Comparison of ENCODE assay signal across 25 mouse cellular contexts in genomic region chr3:98132140-98132539, GRCm38 (mm10). TPM values are rescaled to one million over a fixed set of nuclear protein-coding genes. Genes with fewer than 3 reads are reported as not detected.
DNase-seq lines count a peak whose midpoint lies in the region; ATAC-seq and TF ChIP-seq lines count a peak whose summit lies in the region.
"Not testable (repeated sequence)": the region's sequence is repeated elsewhere in the genome, so short reads cannot be mapped to it uniquely, and the experiment has no call there.
"Had no signal": no experiment of that assay in that cellular context is flagged by ENCODE, and none has a peak within 500 bp of the region (broad histone marks: within the 10 kb centered on the region; RNA-seq: fewer than 3 reads in every experiment).

No protein-coding gene starts in this region.

- not testable (repeated sequence) for H3K4me1 ChIP-seq in CH12.LX (ENCODE audit: control insufficient read depth in 1 of 2, insufficient read depth in 2 of 2); intestine, postnatal 0 days (replicated peaks; ENCODE audit: control insufficient read depth, insufficient read depth, low read length); liver, postnatal 0 days (ENCODE audit: insufficient read depth)

- peak; percentile 5 for TF ChIP-seq RAD21 in CH12.LX (IDR thresholded peaks at IDR 0.05; ENCODE audit: low read depth, low read length)

- peak in 1 of 2 experiments; percentile 22; a peak in 1 of 4 replicates for TF ChIP-seq CTCF in CH12.LX (conservative IDR thresholded peaks at IDR 0.05 in 1 of 2, IDR thresholded peaks at IDR 0.05 in 1 of 2; ENCODE audit: low read depth in 2 of 2, low read length in 2 of 2)
- TF ChIP-seq CTCF in intestine, postnatal 0 days (IDR thresholded peaks at IDR 0.05; ENCODE audit: low read depth) = peak; percentile 32
- peak; percentile 32 for TF ChIP-seq CTCF in layer of hippocampus, adult 2 months (conservative IDR thresholded peaks at IDR 0.05)
- peak; percentile 24; the same call in 1 of the 2 replicates for TF ChIP-seq CTCF in liver, postnatal 0 days (IDR thresholded peaks at IDR 0.05; ENCODE audit: low read depth)

- H3K9me3 ChIP-seq in CH12.LX (replicated peaks; ENCODE audit: low read length); intestine, postnatal 0 days (ENCODE audit: control insufficient read depth); liver, postnatal 0 days (ENCODE audit: low read length): not testable (repeated sequence)

- peaks cover 32 to 88% of the 10 kb centered on the region in 2 experiments for H3K36me3 ChIP-seq in CH12.LX (replicated peaks in 1 of 2; ENCODE audit: control insufficient read depth in 1 of 2, insufficient read depth in 1 of 2, low read length in 1 of 2)
- peaks cover 46% of the 10 kb centered on the region for H3K36me3 ChIP-seq in intestine, postnatal 0 days (ENCODE audit: control insufficient read depth, insufficient read depth)
- H3K36me3 ChIP-seq in liver, postnatal 0 days (replicated peaks; ENCODE audit: insufficient read depth, low read length) = peaks cover 65% of the 10 kb centered on the region

- not testable (repeated sequence) for H3K27me3 ChIP-seq in CH12.LX (replicated peaks); intestine, postnatal 0 days (replicated peaks; ENCODE audit: control insufficient read depth, insufficient read depth, low read length); liver, postnatal 0 days (ENCODE audit: insufficient read depth, low read length)

- ATAC-seq in intestine, postnatal 0 days; liver, postnatal 0 days: not testable (repeated sequence)

- 87% methylated on average over 4 of the region's 4 CpGs for WGBS in intestine, postnatal 0 days
- WGBS in liver, postnatal 0 days (ENCODE audit: insufficient replicate concordance) = 91% methylated on average over 4 of the region's 4 CpGs

- not testable (repeated sequence) for H3K4me3 ChIP-seq in CH12.LX (replicated peaks in 1 of 3; ENCODE audit: low read depth in 2 of 3, low read length in 2 of 3, poor library complexity in 1 of 3); intestine, postnatal 0 days (ENCODE audit: low read depth, low read length); layer of hippocampus, adult 2 months; liver, postnatal 0 days (ENCODE audit: low read depth, low read length)

- DNase-seq in CH12.LX (ENCODE audit: extremely low read depth); layer of hippocampus, adult 2 months (ENCODE audit: low spot score in 2 of 2); liver, postnatal 0 days: not testable (repeated sequence)
- DNase-seq in heart, adult 11 months = peak; percentile 41

- TF ChIP-seq POLR2A in CH12.LX (IDR thresholded peaks at IDR 0.05; ENCODE audit: low read depth, low read length) = not testable (repeated sequence)

- H3K79me2 ChIP-seq in CH12.LX (replicated peaks; ENCODE audit: control insufficient read depth, extremely low read depth, insufficient read depth, poor library complexity, severe bottlenecking) = not testable (repeated sequence)

- not testable (repeated sequence) for H3K4me2 ChIP-seq in CH12.LX (ENCODE audit: insufficient read depth, low read depth, poor library complexity, severe bottlenecking); intestine, postnatal 0 days (replicated peaks; ENCODE audit: low read depth); liver, postnatal 0 days (ENCODE audit: low read depth, low read length)

- not testable (repeated sequence) for TF ChIP-seq EP300 in CH12.LX (IDR thresholded peaks at IDR 0.05; ENCODE audit: low read length); liver, postnatal 0 days (IDR thresholded peaks at IDR 0.05; ENCODE audit: low read depth)

- in situ Hi-C loops in CH12.LX (cut with MboI; ENCODE audit: low pct_ligation_motif_present, low pct_unique_long_range_greater_than_20kb, low sequenced_read_pairs) = not testable (repeated sequence)

- not testable (repeated sequence) for H3K9ac ChIP-seq in CH12.LX (ENCODE audit: insufficient read depth, low read depth); intestine, postnatal 0 days (ENCODE audit: low read depth, low read length); liver, postnatal 0 days (replicated peaks)

- H3K27ac ChIP-seq in CH12.LX (ENCODE audit: insufficient read depth, low read depth); intestine, postnatal 0 days (ENCODE audit: low read depth, low read length); layer of hippocampus, adult 2 months; liver, postnatal 0 days (ENCODE audit: low read depth): not testable (repeated sequence)

- dilution Hi-C loops in CH12.LX (cut with MboI; ENCODE audit: extremely low pct_ligation_motif_present, extremely low pct_unique_long_range_greater_than_20kb, low sequenced_read_pairs) = not testable (repeated sequence)

RNA-seq across cellular contexts. Expression of gene Adam30, which starts 28.3 kb away (rescaled TPM):
- total RNA-seq in CH12.LX (2012; rRNA removed) (not detected in 2 replicates), CH12.LX (2014; rRNA removed) (not detected in 2 replicates)
- not detected in 2 replicates for polyA plus RNA-seq in CH12.LX (2012; ENCODE audit: insufficient read length, low read depth)
- polyA plus RNA-seq in intestine, postnatal 0 days (2015; fragmentation: Nextera tagmentation; extraction: Ambion mirVana) = not detected in 2 replicates
- total RNA-seq in layer of hippocampus, adult 2 months (2021) = not detected
- not detected in 2 replicates for polyA plus RNA-seq in liver, postnatal 0 days (2015; fragmentation: Nextera tagmentation; extraction: Ambion mirVana)
- total RNA-seq: adrenal gland, adult 8-10 months; adrenal gland, postnatal 25 days; gastrocnemius, postnatal 10 days; gastrocnemius, postnatal 36 days; granulocyte monocyte progenitor cell, adult 5-6 weeks had no signal
- polyA plus RNA-seq: activated CD4-positive, CD25-positive, alpha-beta regulatory T cell, adult 4 months; brain, embryonic 14.5 days; cortical plate, adult 2 months; embryonic facial prominence, embryonic 10.5 days; embryonic facial prominence, embryonic 13.5 days; erythroblast, embryonic 14.5 days; forebrain, embryonic 12.5 days; forebrain, embryonic 15.5 days; heart, embryonic 12.5 days; heart, embryonic 15.5 days; hindbrain, embryonic 11.5 days; hindbrain, embryonic 14.5 days; hindbrain, postnatal 0 days; inflammation-experienced regulatory T-cells, adult 6 months; intestine, embryonic 16.5 days had no signal
